Mouse (Mus musculus) urinary bladder, postnatal 25 days (tissue): Measurements from ENCODE around the gene Krt4.

Experiments
- DNase-seq: peaks from one replicate; pipeline ENCODE4 v3.0.0; 2022; ENCODE audit warnings: low spot score

Krt4 gene

DNA sequence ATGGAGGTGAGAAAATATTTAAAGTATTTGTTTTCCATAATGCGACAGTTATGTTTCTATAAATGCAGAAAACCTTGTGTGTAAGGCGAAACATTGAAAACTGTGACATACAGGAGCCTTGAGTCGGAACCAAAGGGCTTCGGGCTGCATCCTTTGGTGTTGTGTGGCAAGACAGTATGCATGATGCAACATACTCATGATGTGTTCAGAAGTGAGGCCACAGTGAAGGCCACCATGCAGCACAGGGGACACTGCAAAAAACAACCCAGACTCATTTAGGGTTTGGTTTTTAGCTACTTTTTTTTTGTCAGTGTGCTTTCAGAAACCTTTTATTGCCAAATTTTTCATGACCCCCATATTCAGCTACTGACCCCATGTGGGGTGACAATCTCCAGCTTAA lies 29.3 kb downstream of the Krt4 start:
- DNase-seq, result no peak

DNA sequence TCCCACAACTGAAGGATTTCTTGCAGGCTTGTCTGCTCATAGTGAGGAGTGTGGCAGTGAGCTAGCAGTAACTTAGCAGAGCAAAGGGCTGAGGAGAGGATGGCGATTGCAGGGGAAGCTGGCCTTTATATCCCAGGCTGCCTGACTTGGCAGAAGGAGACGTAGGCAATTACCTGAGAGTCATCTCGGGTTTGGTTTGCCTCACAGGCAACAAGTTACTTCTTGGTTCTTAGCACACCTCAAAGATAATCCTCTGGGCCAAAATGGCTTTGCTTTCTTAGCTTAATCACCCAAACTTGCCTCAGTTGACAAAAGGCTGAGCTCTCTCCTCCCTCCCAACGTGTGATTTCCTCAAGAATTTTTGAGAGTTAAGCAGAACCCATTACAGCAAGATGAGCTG lies 31.7 kb downstream of the Krt4 start, which contains the start of gene Krt76:
Gene Krt76 (minus strand): TSS at position 101 of the 400 bp plus-strand sequence.
- no peak for DNase-seq

DNA sequence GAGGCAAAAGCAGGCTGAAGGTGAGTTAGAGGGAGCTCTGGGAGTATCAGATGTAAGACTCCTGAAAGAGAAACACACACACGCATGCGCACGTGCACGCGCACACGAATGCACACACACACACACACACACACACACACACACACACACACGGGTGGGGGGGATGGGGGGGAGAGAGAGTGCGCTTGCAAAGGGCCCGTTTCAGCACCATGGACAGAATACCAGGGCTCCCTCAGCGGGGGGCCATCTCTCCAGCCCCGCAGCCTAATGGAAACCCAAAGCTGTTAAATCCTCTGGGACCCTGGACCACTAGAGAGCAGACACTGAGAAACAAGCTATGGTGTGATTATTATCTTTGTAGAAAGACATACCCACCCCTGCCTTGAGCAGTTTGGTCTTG lies 44.8 kb downstream of the Krt4 start:
- no peak for DNase-seq

DNA sequence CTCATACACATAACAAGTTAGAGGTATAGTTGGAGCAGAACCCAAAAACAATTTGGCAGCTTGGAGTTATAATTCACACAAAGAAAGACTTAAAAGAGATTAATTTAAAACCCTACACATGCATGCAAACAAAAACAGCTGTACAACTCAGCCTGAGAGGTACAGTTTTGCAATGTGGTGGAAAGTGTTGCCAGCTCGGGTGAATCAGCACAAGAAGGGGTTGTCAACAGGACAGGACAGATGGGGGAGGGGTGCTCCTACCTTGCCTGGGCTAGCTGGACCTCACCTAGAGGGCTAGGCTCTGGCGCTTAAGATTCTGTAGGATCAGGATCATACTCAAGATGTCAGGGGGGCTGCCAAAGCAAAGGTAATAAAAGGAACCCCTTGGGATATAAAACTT lies 46.5 kb downstream of the Krt4 start:
- no peak for DNase-seq

DNA sequence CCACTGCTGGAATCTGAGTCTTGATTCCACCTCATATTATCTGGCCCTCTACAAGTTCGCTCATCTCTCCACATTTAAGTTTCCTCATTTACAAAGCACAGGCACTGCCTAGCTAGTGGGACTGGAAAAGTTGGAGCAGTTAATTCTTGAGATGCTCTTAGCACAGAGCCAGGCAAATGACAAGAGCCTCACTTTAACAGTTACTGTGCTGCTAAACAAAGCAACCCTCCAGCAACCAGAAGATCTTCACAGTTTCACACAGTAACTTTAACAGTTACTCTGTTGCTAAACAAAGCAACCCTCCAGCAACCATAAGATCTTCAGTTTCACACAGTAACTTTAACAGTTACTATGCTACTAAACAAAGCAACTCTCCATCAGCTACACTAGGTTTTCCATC lies 50.2 kb downstream of the Krt4 start:
- no peak for DNase-seq

DNA sequence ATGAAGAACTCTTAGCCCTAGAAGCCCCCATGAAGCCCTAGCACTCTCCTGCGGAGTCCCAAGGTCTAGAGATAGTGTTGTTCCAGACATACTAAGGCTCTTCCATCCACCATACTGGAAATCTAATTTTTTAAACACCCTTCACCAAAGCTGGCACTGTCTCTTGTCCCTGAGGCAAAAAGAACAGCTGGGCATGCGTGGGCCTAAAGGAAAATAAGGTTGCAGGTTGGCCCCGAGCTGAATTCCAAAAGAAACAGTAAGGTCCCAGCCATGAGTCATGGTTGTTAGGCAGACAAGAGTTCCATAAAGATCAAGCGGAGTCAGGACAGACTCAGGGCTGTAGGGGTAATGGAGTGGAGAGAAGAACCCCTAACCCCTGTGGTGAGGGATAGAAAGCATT lies 51.3 kb downstream of the Krt4 start:
- DNase-seq, result no peak

DNA sequence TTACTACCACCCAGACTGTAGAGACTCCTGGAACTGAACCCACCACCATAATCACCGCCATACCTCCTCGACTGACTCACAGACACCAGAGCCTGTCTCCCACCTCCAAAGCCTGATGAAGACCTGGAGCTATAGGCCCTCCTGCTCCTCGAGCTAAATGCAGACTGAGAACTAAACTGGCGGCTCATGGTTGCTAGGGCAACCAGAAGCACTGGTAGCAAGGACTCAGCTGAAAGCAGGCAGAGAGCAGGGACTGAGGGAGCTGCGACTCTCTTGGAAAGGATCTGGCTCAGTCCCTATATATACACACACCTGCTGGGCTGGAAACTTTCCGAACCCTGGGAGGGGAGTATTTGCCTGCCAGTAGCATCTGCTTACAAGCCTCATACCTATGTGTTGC lies 55.1 kb downstream of the Krt4 start, which contains the start of gene Krt77:
Gene Krt77 (minus strand): TSS at position 275 of the 400 bp plus-strand sequence.
- no peak for DNase-seq
